Mouse (Mus musculus): ENCODE results near the gene Trak1. TPM values are rescaled to one million over a fixed set of nuclear protein-coding genes. Genes with fewer than 3 reads are reported as not detected.

Trak1 gene
- polyA plus RNA-seq, 1 experiment: 22.2 TPM

DNA sequence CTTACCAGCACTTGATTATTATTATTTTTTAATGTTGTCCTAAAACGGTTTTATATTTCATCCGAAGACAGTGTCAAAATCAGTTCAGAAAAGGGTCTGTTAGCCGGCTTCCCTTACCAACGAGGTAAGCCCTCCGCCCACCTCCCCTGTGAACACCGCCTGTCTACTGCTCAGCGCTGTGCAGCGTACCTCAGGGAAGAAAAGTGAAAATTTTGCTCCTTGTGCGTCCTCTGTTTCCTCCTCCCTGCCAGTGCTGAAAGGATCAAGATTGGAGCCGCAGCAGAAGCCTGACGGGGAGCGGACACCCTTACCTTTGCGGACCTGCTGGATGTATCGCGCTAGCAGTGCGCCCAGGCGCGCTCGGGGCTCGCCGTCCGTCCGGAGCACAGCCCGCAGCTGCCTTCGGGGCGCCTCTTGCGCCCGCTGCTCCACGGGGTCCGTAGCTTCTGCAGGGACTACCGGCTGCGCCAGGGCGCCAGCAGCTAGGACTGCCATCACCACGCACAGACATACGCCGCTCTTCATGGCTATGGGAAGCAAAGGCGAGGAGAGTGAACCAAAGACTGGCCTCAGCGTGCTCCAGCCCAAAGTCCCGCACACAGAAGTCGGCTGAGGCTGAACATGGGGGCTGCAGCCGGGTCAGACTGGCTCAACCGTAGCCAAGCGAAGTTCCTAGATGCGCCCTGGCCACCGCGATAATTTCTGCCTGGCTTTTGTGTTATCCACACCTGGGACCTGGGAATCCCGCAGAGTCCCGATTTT lies 196.9 kb downstream of the Trak1 start:
- no peak overlapping the region for H3K4me3 ChIP-seq (ENCODE audit: control insufficient read depth, low read depth, low read length)
- no peaks in the 10 kb centered on the region for H3K27me3 ChIP-seq (ENCODE audit: control insufficient read depth, insufficient read depth, low read length)
- TF ChIP-seq CTCF (IDR thresholded peaks at IDR 0.05; ENCODE audit: control insufficient read depth, insufficient read depth, insufficient replicate concordance, low read depth, low read length): no peak
- no peak for TF ChIP-seq POLR2A (IDR thresholded peaks at IDR 0.05; ENCODE audit: control insufficient read depth, low read depth, low read length)
- H3K4me1 ChIP-seq (ENCODE audit: control insufficient read depth, insufficient read depth, low read length): no peaks in the 10 kb centered on the region; the same call in 1 of the 2 replicates
- no peak overlapping the region for H3K27ac ChIP-seq (ENCODE audit: control insufficient read depth, insufficient read depth, low read depth, low read length)
- no peaks in the 10 kb centered on the region for H3K36me3 ChIP-seq (ENCODE audit: control insufficient read depth, insufficient read depth, low read length)

DNA sequence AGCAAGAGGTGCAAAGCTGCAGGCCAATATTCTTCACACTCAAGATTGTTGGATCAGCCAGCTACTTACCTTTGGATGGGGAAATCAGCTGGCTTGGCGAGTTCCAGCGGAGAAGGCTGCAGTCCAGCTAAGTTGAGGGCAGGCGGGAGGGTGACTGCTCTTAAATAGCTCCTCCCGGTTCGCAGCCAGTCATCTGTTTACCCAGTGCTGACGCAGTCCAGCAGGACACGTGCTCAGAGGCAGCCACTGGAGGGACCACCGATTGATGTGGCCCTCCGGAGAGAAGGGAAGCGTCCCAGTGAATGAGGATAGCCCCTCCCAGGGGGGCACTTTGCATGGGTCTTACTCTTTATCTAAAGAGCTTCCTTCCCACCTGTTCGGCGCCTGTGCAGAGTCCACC lies 198.2 kb downstream of the Trak1 start, which contains the start of gene Cck:
Gene Cck (minus strand): TSS at position 166 of the 400 bp plus-strand sequence.
- Histone ChIP-seq H3K4me1 (ENCODE audit: control insufficient read depth, insufficient read depth, low read length) (no peaks in the 10 kb centered on the region; the same call in 1 of the 2 replicates), H3K4me3 (ENCODE audit: control insufficient read depth, low read depth, low read length) (no peak within 1 kb of the TSS), H3K36me3 (ENCODE audit: control insufficient read depth, insufficient read depth, low read length) (no peaks in the 10 kb centered on the region), H3K27me3 (ENCODE audit: control insufficient read depth, insufficient read depth, low read length) (no peaks in the 10 kb centered on the region), H3K27ac (ENCODE audit: control insufficient read depth, insufficient read depth, low read depth, low read length) (no peak within 1 kb of the TSS)
- TF ChIP-seq CTCF (IDR thresholded peaks at IDR 0.05; ENCODE audit: control insufficient read depth, insufficient read depth, insufficient replicate concordance, low read depth, low read length) (no peak), POLR2A (IDR thresholded peaks at IDR 0.05; ENCODE audit: control insufficient read depth, low read depth, low read length) (no peak)

DNA sequence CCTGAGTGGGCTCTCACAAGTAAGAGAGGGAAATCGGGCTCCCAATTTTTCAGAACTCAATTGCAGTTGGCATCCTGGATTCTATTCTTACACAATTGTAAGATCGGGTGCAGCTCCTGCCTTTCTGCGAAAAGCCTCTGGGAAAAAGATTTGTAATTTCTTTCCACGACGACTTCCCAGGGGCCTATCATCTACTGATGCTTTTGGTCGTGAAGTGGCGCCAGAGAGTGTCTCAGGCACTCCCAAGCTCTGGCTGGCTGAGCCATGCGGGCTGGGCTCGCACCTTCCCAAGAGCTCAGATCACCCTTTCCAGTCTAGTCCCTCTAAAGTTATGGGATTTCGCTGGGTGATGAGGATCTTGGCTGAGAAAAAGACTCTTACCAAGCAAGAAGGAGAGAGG lies 198.8 kb downstream of the Trak1 start:
- H3K27me3 ChIP-seq (ENCODE audit: control insufficient read depth, insufficient read depth, low read length): no peaks in the 10 kb centered on the region
- H3K4me3 ChIP-seq (ENCODE audit: control insufficient read depth, low read depth, low read length): no peak overlapping the region
- no peak overlapping the region for H3K27ac ChIP-seq (ENCODE audit: control insufficient read depth, insufficient read depth, low read depth, low read length)
- H3K36me3 ChIP-seq (ENCODE audit: control insufficient read depth, insufficient read depth, low read length): no peaks in the 10 kb centered on the region
- no peaks in the 10 kb centered on the region; the same call in 1 of the 2 replicates for H3K4me1 ChIP-seq (ENCODE audit: control insufficient read depth, insufficient read depth, low read length)
- TF ChIP-seq POLR2A (IDR thresholded peaks at IDR 0.05; ENCODE audit: control insufficient read depth, low read depth, low read length): no peak
- no peak for TF ChIP-seq CTCF (IDR thresholded peaks at IDR 0.05; ENCODE audit: control insufficient read depth, insufficient read depth, insufficient replicate concordance, low read depth, low read length)

DNA sequence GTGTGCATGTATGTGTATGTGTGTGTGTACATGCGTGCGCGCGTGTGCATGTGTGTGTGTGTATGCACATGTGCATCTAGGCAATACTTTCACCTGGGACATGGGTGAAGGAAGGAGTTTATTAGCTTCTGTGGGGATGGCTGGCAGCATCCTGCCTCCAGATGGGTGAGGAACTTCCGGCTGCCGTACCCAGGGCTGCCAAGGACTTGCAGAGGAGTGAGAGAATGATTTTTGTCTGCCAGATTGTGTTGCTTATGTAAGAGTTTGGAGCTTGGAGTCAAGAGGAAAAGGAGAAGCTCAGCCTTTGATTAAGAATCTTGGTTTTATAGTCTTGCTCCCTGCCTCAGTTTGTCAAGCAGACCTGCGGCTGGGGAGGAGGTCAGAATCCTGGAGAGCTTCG lies 208.0 kb downstream of the Trak1 start:
- no peaks in the 10 kb centered on the region for H3K36me3 ChIP-seq (ENCODE audit: control insufficient read depth, insufficient read depth, low read length)
- no peak overlapping the region for H3K4me3 ChIP-seq (ENCODE audit: control insufficient read depth, low read depth, low read length)
- H3K27me3 ChIP-seq (ENCODE audit: control insufficient read depth, insufficient read depth, low read length): no peaks in the 10 kb centered on the region
- H3K4me1 ChIP-seq (ENCODE audit: control insufficient read depth, insufficient read depth, low read length): no peaks in the 10 kb centered on the region
- TF ChIP-seq CTCF (IDR thresholded peaks at IDR 0.05; ENCODE audit: control insufficient read depth, insufficient read depth, insufficient replicate concordance, low read depth, low read length) (no peak), POLR2A (IDR thresholded peaks at IDR 0.05; ENCODE audit: control insufficient read depth, low read depth, low read length) (no peak)
- H3K27ac ChIP-seq (ENCODE audit: control insufficient read depth, insufficient read depth, low read depth, low read length): no peak overlapping the region

GRCm38 (mm10) chr9:121506478-121507180 lies 209.3 kb downstream of the Trak1 start:
- H3K4me1 ChIP-seq (ENCODE audit: control insufficient read depth, insufficient read depth, low read length): no peaks in the 10 kb centered on the region
- H3K4me3 ChIP-seq (ENCODE audit: control insufficient read depth, low read depth, low read length): no peak overlapping the region
- no peaks in the 10 kb centered on the region for H3K36me3 ChIP-seq (ENCODE audit: control insufficient read depth, insufficient read depth, low read length)
- H3K27ac ChIP-seq (ENCODE audit: control insufficient read depth, insufficient read depth, low read depth, low read length): no peak overlapping the region
- TF ChIP-seq CTCF (IDR thresholded peaks at IDR 0.05; ENCODE audit: control insufficient read depth, insufficient read depth, insufficient replicate concordance, low read depth, low read length) (no peak), POLR2A (IDR thresholded peaks at IDR 0.05; ENCODE audit: control insufficient read depth, low read depth, low read length) (no peak)
- H3K27me3 ChIP-seq (ENCODE audit: control insufficient read depth, insufficient read depth, low read length): no peaks in the 10 kb centered on the region

DNA sequence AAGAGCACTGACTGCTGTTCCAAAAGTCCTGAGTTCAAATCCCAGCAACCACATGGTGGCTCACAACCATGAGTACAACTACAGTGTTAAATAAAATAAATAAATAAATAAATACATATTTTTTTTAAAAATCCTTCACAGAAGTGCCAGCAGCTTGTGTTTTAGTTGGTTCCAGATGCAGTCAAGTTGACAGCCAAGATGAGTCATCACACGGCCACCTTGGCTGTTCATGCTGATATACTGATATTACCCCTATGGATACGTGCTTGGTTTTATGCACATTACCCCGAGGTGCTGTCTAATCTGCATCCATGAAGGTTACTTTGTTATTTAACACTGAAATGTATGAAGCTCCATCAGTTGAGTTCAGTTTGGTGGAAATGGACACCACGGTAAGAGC lies 214.6 kb downstream of the Trak1 start:
- TF ChIP-seq CTCF (IDR thresholded peaks at IDR 0.05; ENCODE audit: control insufficient read depth, insufficient read depth, insufficient replicate concordance, low read depth, low read length) (no peak), POLR2A (IDR thresholded peaks at IDR 0.05; ENCODE audit: control insufficient read depth, low read depth, low read length) (no peak)
- Histone ChIP-seq H3K4me3 (ENCODE audit: control insufficient read depth, low read depth, low read length) (no peak overlapping the region), H3K36me3 (ENCODE audit: control insufficient read depth, insufficient read depth, low read length) (no peaks in the 10 kb centered on the region), H3K4me1 (ENCODE audit: control insufficient read depth, insufficient read depth, low read length) (no peaks in the 10 kb centered on the region), H3K27ac (ENCODE audit: control insufficient read depth, insufficient read depth, low read depth, low read length) (no peak overlapping the region), H3K27me3 (ENCODE audit: control insufficient read depth, insufficient read depth, low read length) (no peaks in the 10 kb centered on the region)

DNA sequence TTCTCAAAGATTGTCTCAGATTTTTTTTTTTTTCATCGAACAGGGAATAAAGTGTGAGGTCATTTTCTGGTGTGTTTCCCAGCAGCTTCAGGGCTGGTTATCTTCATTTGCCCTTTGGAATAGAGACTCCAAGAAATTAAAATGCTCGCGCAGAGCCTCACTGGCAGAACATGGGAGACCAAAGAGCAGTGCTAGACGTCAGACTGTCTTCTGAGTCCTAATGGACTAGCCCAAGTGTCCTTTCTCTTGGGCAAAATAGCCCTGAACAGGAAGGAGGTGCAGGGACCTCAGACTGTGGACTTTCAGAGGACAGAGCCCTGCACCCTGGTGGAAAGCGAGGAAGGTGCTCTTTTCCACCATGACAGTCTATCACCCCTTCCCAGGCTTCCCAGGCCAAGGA lies 217.2 kb downstream of the Trak1 start:
- Histone ChIP-seq H3K27me3 (ENCODE audit: control insufficient read depth, insufficient read depth, low read length) (no peaks in the 10 kb centered on the region), H3K36me3 (ENCODE audit: control insufficient read depth, insufficient read depth, low read length) (no peaks in the 10 kb centered on the region), H3K4me3 (ENCODE audit: control insufficient read depth, low read depth, low read length) (no peak overlapping the region), H3K4me1 (ENCODE audit: control insufficient read depth, insufficient read depth, low read length) (no peaks in the 10 kb centered on the region), H3K27ac (ENCODE audit: control insufficient read depth, insufficient read depth, low read depth, low read length) (no peak overlapping the region)
- no peak for TF ChIP-seq POLR2A (IDR thresholded peaks at IDR 0.05; ENCODE audit: control insufficient read depth, low read depth, low read length)
- no peak for TF ChIP-seq CTCF (IDR thresholded peaks at IDR 0.05; ENCODE audit: control insufficient read depth, insufficient read depth, insufficient replicate concordance, low read depth, low read length)
